Mouse (Mus musculus) stomach, postnatal 0 days (tissue): ENCODE results near the gene Bcl3. TPM values are rescaled to one million over a fixed set of nuclear protein-coding genes. Genes with fewer than 3 reads are reported as not detected.

Experiments
- ATAC-seq: fragments of 200-750 bp; cut with Nextera tagmentation; 2 replicates; pipeline ENCODE4 v1.8.0; 2017; ENCODE audit not compliant: low FRiP score, low TSS enrichment
- DNase-seq: peaks from one replicate; pipeline ENCODE4 v3.0.0-alpha.2; 2016; ENCODE audit warnings: low spot score
- H3K27ac ChIP-seq: fragments of 300-500 bp; sonication (generic); replicated peaks from 2 replicates; pipeline ENCODE4 v1.5.1; 2014; ENCODE audit warnings: mild to moderate bottlenecking, control low read depth
- H3K27me3 ChIP-seq: fragments of 300-500 bp; sonication (generic); 2 replicates; pipeline ENCODE4 v1.6.1; 2014; ENCODE audit warnings: low read length; ENCODE audit not compliant: control insufficient read depth, insufficient read depth
- H3K36me3 ChIP-seq: fragments of 300-500 bp; sonication (generic); 2 replicates; pipeline ENCODE4 v1.6.1; 2014; ENCODE audit warnings: low read length, mixed read lengths; ENCODE audit not compliant: control insufficient read depth, insufficient read depth
- H3K4me1 ChIP-seq: fragments of 300-500 bp; sonication (generic); replicated peaks from 2 replicates; pipeline ENCODE4 v1.6.1; 2014; ENCODE audit warnings: antibody characterized with exemption; ENCODE audit not compliant: control insufficient read depth, insufficient read depth
- H3K4me2 ChIP-seq: fragments of 300-500 bp; sonication (generic); replicated peaks from 2 replicates; pipeline ENCODE4 v1.6.1; 2014; ENCODE audit warnings: low read depth, mild to moderate bottlenecking, control low read depth, moderate library complexity
- H3K4me3 ChIP-seq: fragments of 300-500 bp; sonication (generic); 2 replicates; pipeline ENCODE4 v1.5.1; 2014; ENCODE audit warnings: low read depth, low read length, control low read depth
- H3K9ac ChIP-seq: fragments of 300-500 bp; sonication (generic); 2 replicates; pipeline ENCODE4 v1.6.1; 2014; ENCODE audit warnings: mild to moderate bottlenecking, low read length, control low read depth, mixed read lengths
- H3K9me3 ChIP-seq: fragments of 300-500 bp; sonication (generic); 2 replicates; pipeline ENCODE4 v1.6.1; 2016; ENCODE audit warnings: low read length; ENCODE audit not compliant: control insufficient read depth
- CTCF ChIP-seq: IDR thresholded peaks from 2 replicates; pipeline ENCODE4 v1.5.1; 2016; ENCODE audit warnings: antibody characterized with exemption, low read depth, mild to moderate bottlenecking, moderate library complexity
- EP300 ChIP-seq: optimal IDR thresholded peaks from 2 replicates; pipeline ENCODE3; 2016; ENCODE audit warnings: antibody characterized with exemption
- WGBS: fragments of 180-500 bp; shearing (Covaris S2); extraction: QIAGEN DNeasy Blood & Tissue Kit; methylation state at CpG from one replicate; pipeline ENCODE4 v1.1.7; 2014; 5-methylcytosine and 5-hydroxymethylcytosine counted together
- polyA plus RNA-seq: library from polyadenylated mRNA; unstranded; fragments of >200 nt; fragmentation: Nextera tagmentation; extraction: Ambion mirVana; gene quantifications from 2 replicates; pipeline ENCODE4 v1.2.1, GENCODE M21; 2015

The Bcl3 gene
- polyA plus RNA-seq, 1 experiment from 2014 or later: 9.1 TPM

DNA sequence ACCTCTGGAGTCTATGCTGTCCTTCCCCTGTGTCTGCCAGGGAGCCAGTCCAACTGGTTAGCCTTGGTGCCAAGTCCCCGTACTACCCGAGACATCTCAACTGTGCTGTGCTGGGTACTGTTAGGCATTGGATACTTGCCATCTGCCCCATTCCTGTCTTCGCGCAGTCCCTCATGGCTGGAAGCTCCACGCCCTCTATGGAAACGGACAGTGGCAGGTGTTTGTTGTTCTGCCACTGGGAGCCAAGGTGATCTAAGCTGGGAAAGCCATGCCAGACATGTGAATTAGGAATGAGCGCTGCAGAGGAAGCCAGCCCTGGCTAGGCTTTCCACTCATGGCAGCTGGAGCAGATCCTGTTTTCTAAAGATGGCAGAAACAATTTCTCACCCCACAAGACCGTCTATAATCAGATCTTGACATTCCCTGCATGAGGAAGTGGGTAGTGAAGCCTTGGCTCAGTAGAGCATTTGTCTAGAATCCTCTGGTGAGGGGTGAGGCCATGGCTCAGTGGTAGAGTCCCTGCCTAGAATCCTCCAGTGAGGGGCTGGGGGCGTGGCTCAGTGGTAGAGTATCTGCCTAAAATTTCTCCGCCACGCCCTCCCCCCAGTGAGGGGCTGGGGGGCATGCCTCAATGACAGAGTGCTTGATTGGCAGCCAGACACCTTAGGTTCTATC lies 45.4 kb downstream of the Bcl3 start:
- ATAC-seq: 0 out of 2 replicates have a peak, but pooled peaks have one; percentile 21

DNA sequence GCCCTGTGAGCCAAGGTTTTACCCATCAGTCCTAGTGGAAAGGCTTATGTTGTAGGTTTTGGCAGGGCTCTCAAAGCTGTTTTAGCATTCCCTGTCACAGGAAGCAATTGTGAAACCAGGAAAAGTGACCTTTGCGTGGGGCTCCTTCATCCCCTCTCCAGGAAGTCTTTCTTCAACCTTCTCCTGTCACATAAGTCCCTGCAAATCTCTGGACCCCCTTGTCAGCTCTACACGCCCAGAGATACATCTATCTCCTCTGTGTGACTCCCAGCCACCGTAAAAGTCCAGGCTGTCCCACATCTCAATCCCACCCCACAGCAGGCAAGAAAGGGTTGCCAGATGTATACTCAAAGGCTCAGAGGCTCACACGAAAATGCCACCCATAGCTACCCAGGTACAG lies 50.9 kb downstream of the Bcl3 start:
- no peak overlapping the region for H3K4me3 ChIP-seq
- ATAC-seq (no peak), DNase-seq (no peak)
- H3K4me2 ChIP-seq: no peak overlapping the region
- H3K27ac ChIP-seq: no peak overlapping the region
- 62% methylated on average over 4 of the region's 4 CpGs for WGBS
- no peaks in the 10 kb centered on the region for H3K9me3 ChIP-seq
- no peak for TF ChIP-seq CTCF
- no peak for TF ChIP-seq EP300
- H3K36me3 ChIP-seq: no peaks in the 10 kb centered on the region
- H3K9ac ChIP-seq: no peak overlapping the region
- H3K4me1 ChIP-seq: 0 out of 2 replicates have a peak, but pooled peaks cover 2% of the 10 kb centered on the region
- no peaks in the 10 kb centered on the region for H3K27me3 ChIP-seq

More for the DNA sequence above, 45.4 kb downstream of the Bcl3 start:
- TF ChIP-seq EP300 (no peak), CTCF (no peak)
- H3K36me3 ChIP-seq: 0 out of 2 replicates have a peak, but pooled peaks cover 2% of the 10 kb centered on the region
- H3K9me3 ChIP-seq: no peaks in the 10 kb centered on the region
- no peak overlapping the region for H3K9ac ChIP-seq
- H3K27ac ChIP-seq: no peak overlapping the region; the same call in 1 of the 2 replicates
- H3K27me3 ChIP-seq: no peaks in the 10 kb centered on the region
- H3K4me1 ChIP-seq: no peaks in the 10 kb centered on the region
- H3K4me2 ChIP-seq: no peak overlapping the region
- H3K4me3 ChIP-seq: no peak overlapping the region
- no peak for DNase-seq
- WGBS: 61% methylated on average over 11 of the region's 11 CpGs

DNA sequence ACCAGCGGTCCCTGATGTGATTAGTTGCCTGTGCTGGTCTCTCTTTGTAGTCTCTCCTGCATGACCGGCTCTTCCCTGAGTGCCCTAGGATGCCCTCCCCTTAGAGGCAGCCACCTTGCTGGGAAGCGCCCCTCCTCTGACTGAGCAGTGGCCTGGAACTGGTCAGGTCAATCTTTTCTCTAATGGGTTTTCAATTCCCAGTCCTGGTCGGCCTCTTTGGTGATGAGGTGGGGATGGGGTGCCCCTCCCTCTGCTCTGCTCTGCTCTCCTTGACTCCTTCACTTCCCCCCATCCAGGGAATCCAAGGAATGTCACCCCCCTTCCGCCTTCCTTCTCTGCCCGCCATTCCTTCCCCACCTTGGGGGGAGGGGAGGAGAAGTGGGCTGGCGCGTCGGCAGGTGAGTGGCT lies 51.6 kb downstream of the Bcl3 start, which contains the start of gene Bcam:
Gene Bcam (minus strand): TSS at position 33 of the 408 bp plus-strand sequence.
- DNase-seq (no peak), ATAC-seq (peak; percentile 18)
- H3K4me2 ChIP-seq: peak within 1 kb of the TSS; percentile 87
- no peaks in the 10 kb centered on the region for H3K27me3 ChIP-seq
- no peaks in the 10 kb centered on the region for H3K9me3 ChIP-seq
- H3K27ac ChIP-seq: peak within 1 kb of the TSS; percentile 30
- H3K9ac ChIP-seq: peak within 1 kb of the TSS; percentile 73
- WGBS: 10% methylated on average over 9 of the region's 9 CpGs
- no peaks in the 10 kb centered on the region for H3K36me3 ChIP-seq
- H3K4me1 ChIP-seq: 0 out of 2 replicates have a peak, but pooled peaks cover 2% of the 10 kb centered on the region
- TF ChIP-seq EP300 (no peak), CTCF (no peak)
- H3K4me3 ChIP-seq: peak within 1 kb of the TSS; percentile 59

DNA sequence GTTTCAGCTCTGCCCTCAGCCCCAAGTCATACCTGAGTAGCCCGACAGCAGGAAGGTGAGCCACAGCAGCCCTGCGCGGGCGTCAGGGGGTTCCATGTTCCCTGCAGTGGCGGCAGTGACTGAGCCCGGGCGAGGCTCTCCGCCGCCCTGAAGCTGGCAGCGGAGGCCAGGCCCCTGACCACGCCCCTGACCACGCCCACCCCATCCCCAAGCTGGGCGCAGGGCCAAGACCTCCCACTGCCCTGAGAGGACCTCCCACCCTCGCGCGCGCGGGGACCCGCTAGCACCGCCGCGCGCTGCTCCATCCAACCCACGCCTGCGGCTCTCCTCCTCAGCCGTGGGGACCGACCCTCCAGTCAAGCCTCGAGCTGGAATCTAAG lies 52.2 kb downstream of the Bcl3 start:
- Histone ChIP-seq H3K4me2 (peak overlapping the region; percentile 87), H3K27ac (peak overlapping the region; percentile 30), H3K4me1 (0 out of 2 replicates have a peak, but pooled peaks cover 2% of the 10 kb centered on the region), H3K36me3 (no peaks in the 10 kb centered on the region), H3K27me3 (no peaks in the 10 kb centered on the region), H3K9ac (peak overlapping the region; percentile 73), H3K4me3 (peak overlapping the region; percentile 59), H3K9me3 (no peaks in the 10 kb centered on the region)
- ATAC-seq: peak; percentile 63
- TF ChIP-seq EP300: no peak
- no peak for TF ChIP-seq CTCF
- DNase-seq: peak; percentile 86
- WGBS: under 1% methylated on average over 28 of the region's 28 CpGs

DNA sequence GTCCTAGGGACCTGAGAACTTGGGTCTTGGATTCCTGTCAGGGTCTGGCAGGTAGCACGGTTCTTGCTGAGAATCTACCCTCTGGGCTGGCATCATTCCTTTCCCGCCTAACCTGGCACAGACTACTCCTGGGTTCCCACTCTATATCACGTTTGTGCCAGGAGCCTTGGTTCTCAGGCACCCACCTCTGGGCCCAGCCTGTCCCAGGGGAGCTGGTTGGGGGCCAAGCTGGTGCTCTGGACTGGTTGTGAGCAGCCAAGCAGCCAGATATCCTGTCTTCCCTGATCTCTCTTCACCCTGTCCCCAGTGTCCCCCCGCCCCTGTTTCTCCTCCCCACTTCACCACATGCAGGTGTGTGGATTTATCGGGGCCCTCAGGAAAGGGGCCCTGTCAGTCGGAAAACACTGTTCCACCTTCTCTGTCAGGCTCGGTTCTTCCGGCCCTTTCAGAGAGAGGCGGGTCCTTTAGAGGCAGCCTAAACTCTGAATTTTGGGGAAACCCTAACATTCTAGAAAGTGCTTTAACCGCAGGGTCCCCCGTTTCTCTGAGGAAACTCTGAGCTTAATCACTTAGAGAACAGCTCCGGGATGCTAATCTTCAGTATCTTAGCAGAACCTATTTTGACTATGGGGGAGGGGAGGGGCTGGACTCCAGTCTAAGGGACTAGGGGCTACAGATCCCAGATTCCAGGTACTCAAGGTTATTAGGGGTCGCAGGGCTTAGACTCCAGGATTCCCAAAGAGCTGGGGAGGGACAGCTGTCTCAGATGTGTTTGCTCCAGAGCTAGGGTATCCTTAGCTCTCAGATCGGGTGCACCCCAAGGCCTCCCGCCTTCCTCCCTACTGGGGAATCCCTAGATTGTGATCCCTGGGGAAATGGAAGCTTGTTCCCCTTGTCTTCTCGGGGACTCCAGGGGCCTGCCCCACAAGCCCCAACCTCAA lies 52.9 kb downstream of the Bcl3 start:
- Histone ChIP-seq H3K9ac (peak overlapping the region; percentile 73), H3K4me2 (peak overlapping the region; percentile 87), H3K4me1 (0 out of 2 replicates have a peak, but pooled peaks cover 2% of the 10 kb centered on the region), H3K9me3 (no peaks in the 10 kb centered on the region), H3K27ac (peak overlapping the region; percentile 30), H3K4me3 (peak overlapping the region; percentile 59), H3K36me3 (no peaks in the 10 kb centered on the region), H3K27me3 (no peaks in the 10 kb centered on the region)
- ATAC-seq (no peak), DNase-seq (no peak)
- TF ChIP-seq EP300: no peak
- TF ChIP-seq CTCF: no peak
- WGBS: 8% methylated on average over 16 of the region's 16 CpGs
